Mouse (Mus musculus) layer of hippocampus, postnatal 14 days (tissue): Measurements from ENCODE around the gene Wsb2. TPM values are rescaled to one million over a fixed set of nuclear protein-coding genes. Genes with fewer than 3 reads are reported as not detected.
"Not testable (repeated sequence)": the region's sequence is repeated elsewhere in the genome, so short reads cannot be mapped to it uniquely, and the experiment has no call there.

Source experiments
- DNase-seq, 2 experiments: peaks; one replicate each; pipeline ENCODE4 v3.0.0; 2021 to 2022; ENCODE audit warnings: low spot score in 2 of 2, mixed read lengths in 1 of 2
- total RNA-seq, 2 experiments: library from RNA; stranded (reverse); gene quantifications; 2 replicates each; pipeline ENCODE4 v1.2.3; 2021

Gene Wsb2
- total RNA-seq, 2 experiments from 2014 or later, result 376 to 378 TPM

DNA sequence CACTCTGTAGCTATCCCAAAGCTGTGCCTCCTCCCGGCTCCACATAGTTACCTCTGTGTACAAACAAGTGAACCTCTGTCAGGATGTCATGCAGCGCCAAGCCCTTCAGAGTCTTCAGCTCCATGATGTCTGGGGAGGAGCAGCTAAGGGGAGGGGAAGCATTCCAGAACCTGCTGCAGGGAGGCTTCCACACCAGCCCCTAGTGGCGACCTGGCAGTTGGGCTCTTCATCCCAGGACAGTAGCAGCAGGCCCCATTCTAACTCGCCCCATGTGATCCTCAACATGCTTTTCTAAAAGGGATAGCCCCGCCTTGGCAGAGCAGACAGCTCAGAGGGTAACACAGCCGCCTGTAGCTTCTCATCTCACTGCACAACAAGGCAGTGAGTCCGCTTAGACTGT, 24.7 kb downstream of the Wsb2 start:
- no peak for DNase-seq

DNA sequence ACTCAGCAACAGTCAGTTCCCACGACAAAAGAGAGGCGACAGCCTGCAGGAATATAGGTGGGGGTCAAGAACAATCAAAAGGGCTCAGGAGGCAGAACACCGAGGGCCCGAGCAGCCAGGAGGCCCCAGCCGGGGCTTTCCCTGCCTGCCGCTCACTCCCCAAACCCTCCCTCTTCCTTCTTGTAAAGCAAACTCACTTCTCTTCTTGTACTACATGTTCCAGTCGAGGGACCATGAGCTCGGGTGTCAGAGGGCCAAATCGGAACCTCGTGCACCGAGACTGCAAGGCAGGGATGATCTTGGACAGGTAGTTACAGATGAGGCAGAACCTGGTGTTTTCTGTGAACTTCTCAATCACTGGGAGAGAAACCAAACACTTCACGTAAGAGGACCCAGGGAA, 26.1 kb downstream of the Wsb2 start:
- no peak for DNase-seq

DNA sequence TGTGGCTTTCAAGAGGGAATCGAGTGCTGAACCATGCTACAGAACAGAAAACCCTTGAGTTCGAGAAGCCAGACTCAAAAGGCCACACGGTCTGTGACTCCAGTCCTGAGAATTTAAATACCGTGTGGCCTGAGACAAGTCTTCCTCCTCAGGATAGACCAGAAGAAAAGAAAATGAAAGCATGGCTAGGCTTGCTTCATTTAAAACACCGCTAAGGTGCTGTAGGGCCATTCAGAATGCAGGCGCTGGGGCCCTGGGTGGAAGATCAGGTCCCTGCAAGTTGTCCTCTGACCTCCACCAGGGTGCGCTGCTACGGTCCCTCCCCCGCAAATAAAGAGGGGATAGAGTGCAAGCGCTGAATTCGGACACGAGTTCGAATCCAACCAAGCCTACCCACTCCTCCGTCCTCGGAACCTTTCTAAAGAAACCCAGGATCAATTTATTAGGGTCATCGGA, 31.2 kb downstream of the Wsb2 start:
- DNase-seq, result no peak

DNA sequence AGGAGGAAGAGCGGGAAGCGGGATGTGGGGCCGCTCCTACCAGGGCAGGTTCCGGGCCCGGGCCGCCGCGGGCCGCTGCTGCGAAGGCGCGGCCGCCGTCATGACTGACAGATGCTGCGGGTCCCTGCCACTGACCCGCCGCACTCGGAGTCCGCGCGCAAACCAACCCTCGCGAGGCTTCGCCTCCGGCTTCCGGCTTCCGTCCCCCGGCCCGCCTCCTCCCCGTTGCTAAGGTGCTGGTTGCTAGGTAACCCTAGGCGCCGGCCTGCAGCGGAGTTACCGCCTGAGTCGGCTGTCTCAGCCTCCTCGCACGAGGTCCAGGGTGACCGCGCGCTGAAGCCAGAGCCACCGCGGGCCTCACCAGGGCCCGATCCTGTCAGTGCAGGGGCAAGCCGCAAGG, 31.8 kb downstream of the Wsb2 start, which contains the start of gene Rfc5:
Rfc5 (minus strand) TSS at position 171 of the 400 bp plus-strand sequence.
- DNase-seq, result peak; percentile 91 to 94

DNA sequence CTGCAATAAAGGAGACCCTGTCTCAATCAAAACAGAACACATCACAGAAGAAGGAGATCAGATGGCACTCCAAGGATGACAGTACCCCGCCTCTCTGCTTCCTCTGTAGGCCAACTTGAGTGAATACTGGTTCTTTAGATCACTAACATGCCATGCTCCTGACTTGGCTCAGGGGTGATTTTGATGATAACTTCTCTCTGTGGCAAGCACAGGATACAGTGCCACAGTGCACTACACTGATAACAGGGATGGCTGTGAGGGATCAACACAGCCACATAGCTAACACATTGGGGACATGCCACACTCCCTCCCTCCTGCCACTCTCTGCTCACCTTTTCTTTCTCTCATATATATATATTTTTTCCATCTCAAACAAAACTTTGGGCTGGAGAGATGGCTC, 33.8 kb downstream of the Wsb2 start:
- DNase-seq, result no peak

DNA sequence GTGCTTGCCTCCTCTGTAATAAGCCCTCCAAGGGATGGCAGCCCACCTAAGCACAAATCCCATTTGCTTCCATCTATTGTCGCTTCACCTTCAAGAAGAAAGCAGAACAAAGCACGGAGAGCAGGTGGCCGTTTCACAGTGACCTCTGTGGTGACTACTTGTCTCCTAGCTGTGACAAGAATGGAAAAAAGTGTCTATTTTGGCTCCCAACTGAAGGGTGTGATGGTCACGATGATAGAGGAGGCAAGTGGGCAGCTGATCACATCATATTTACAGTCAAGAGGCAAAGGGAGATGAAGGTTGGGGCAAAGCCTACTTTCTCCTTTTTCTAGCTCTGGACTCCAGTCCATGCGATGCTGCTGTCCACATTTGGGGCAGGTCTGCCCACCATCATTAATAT, 38.7 kb downstream of the Wsb2 start:
- DNase-seq, result no peak

DNA sequence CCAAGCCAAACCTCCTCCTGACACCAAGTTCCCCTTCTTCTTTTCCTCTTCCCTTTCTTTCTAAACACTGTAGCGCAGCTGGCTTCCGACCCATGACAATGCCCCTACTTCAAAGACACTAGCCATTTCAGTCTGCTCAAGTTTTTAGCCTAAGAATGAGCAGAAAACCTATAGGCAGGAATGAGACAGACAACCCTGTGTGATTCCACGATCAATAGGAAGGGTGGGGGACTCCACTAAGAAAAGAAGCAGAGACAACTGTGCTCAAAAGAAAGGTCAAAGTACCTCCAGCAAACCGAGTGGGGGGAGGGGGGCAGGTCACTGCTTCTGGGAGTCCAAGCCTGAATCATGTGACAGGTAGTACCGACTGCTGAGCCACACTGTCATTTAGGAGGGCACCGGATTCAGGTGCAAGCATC, 39.5 kb downstream of the Wsb2 start:
- no peak for DNase-seq

DNA sequence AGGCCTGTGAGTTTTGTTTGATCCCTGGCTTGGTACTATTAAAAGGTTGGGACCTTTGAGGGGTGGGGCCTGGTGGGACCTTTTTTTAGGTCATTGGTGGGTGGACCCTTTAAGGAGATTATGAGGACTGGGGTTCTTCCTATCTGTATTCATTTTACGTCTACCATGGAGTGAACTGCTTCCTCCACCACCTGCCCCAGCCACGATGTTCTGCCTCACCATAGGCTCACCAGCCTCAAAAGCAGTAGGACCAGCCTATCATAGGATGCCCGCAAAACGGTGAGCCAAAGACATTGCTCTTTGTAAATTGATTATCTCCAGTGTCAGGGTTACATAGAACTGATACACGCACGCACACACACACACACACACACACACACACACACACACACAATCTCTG, 40.3 kb downstream of the Wsb2 start:
- DNase-seq, result no peak

DNA sequence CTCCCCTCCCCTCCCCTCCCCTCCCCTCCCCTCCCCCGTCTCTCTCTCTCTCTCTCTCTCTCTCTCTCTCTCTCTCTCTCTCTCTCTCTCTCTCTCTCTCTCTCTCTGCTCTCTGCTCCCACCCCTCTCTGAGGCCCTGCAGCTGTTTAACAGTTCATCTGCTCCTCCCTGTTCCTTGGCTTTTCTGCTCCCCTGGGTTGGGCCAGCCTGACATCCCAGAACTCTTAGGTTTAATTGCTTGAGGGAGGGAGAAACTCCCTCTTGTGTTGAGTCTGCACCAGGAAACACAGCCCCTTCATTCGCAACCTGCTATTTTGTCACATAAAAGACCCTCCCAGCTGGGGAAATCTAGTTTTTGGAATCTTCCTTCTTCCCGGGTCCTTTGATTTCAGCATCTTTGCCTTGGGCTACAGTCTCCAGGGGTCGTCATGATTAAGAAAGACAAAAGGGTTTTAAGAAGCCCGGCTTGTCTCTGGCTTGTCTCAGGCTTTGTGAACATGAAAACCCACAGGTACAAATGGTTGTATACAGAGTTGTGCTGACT, 41.0 kb downstream of the Wsb2 start:
- no peak for DNase-seq

DNA sequence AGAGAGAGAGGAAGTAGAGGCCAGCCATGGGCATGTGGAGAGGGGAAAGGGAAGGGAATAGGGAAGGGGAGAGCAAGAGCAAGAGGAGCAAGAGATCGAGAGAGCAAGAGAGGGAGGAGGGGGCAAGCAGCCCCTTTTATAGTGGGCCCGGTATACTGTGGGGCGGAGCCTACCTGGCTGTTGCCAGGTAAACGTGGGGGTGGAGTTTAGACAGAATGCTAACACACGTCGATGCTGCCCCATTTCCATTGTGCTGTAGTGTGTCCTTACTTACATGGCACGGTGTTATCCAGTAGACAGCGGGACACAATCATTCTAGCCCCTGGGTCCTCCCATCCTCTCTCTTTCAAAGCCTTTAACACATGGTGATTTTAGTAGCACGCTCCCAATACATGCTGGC, 42.2 kb downstream of the Wsb2 start:
- DNase-seq, result no peak

DNA sequence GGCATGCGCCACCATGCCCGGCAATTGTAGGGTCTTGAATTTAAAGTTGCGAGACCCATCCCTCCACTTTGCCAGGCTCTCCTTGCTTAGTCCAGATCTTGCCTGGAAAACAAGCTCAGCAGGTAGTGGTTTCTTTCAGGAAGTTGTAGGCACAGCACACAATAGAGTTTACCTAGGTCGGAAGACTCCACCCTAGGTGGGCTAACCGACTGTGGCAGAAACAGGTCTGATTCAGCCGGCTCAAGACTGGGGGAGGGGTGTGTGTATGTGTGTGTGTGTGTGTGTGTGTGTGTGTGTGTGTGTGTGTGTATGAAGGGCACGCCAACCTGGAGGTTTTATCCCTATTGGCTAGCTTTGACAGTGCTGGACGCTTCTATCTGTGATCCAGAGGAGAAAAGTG, 46.5 kb downstream of the Wsb2 start:
- DNase-seq, result no peak

DNA sequence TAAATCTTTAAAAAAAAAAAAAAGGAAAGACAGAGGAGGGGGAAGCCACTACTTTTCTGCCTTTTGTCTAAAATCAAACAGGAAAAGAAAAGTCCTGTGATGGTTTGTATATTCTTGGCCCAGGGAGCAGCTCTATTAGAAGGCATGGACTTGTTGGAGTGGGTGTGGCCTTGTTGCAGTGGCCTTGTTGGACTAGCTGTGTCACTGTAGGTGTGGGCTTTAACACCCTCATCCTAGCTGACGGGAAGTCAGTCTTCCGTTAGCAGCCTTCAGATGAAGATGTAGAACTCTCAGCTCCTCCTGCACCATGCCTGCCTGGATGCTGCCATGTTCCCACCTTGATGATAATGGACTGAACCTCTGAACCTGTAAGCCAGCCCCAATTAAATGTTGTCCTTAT, 47.6 kb downstream of the Wsb2 start:
- DNase-seq, result not testable (repeated sequence)

DNA sequence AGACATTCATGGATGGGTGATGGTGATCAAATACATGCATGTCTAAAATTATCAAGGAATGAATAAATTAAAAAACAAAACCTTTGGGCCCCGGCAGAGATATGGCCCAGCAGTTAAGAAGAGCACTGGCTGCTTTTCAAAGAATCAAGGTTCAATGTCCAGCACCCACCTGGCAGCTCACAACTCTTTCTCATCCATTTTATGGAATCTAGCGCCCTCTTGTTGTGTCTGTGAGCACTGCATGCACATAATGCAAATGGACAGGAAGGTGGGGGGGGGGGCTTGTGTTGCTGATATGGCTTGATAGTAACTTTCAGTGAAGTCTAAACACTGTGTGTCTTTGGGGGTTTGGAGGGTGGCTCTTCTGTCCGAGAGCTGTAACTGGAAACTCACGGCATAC, 51.1 kb downstream of the Wsb2 start:
- DNase-seq, result peak in 1 of 2 experiments; percentile 24

DNA sequence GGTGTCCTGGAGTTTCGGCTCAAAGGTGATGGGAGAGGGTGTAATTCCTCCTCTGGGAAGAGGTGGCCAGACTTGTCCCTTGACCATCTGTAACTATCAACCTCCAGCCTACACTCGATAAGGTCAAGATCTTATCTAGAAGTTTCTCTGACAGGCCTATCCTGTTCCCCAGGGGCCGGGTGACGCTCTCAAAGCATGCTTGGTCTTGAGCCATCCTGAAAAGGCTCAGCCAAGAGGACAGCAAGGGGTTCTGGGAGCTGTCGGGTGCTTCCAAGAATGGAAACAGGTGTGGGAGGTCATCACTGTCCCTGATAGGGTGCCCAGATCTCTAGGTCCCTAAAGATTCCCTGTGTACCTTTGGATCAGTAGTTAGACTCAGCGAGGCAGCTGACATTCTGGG, 52.3 kb downstream of the Wsb2 start:
- DNase-seq, result no peak

DNA sequence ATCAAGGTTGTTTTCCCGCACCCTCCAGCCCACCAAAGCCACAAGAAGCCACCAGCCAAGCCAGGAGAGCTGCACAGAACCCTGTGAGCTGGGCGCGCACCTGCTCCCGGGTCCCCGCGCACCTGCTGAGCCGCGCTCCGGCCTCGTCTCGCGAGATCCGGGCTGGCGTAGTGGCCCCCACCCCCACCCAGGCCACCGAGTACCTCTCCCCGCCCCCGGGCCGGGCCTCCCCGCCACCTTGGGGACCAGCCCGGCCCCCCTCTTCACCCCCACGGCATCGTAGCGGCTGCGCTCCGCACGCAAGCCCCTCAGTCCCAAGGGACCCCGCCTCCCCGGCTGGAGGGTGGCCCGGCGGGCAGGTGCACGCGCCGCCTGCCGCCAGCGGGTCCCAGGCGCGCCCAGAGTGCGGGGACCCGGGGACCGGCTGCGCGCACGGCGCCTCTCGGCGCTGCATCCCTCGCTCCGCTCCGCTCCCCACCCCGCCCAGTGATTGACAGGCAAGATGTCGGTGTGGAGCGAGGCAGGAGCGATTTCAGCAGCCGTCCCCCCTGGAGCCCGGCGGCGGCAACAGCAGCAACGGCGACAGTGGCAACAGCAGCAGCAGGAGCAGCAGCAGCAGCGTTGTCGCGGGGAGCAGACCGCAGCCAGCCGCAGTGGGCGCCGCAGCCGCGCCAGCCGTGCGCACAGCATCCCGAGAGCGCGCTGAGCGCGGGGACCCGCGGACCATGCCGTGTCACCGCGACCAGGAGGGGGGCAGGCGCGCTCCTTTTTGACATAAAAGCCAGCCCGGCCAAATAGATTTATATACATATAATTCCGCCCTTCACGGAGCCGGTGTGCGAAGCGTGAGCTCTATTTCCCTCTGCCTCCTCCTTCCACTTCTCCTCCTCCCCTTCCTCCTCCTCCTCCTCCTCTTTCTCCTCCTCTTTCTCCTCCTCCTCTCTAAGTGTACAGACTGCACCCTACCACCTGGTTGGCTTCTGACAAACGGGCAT, 56.7 kb downstream of the Wsb2 start, which contains the start of gene Ksr2:
Ksr2 (plus strand) TSS at position 494 of the 995 bp plus-strand sequence.
- DNase-seq, result peak; percentile 67 to 79

DNA sequence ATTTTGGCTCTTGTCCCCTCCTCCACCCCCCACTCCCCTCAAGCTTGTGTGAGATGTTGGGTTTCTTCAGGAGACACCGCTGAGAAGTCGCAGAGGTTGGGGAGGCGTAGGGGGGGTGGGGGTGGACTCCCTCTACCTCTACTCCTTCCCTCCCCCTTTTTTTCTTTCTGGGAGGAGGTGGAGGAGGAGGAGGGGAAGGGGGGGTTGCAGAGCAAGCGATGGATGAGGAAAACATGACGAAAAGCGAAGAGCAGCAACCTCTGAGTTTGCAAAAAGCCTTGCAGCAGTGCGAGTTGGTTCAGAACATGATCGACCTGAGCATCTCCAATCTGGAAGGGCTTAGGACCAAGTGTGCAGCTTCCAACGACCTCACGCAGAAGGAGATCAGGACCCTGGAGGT, 57.5 kb downstream of the Wsb2 start:
- peak in 1 of 2 experiments; percentile 17 for DNase-seq

DNA sequence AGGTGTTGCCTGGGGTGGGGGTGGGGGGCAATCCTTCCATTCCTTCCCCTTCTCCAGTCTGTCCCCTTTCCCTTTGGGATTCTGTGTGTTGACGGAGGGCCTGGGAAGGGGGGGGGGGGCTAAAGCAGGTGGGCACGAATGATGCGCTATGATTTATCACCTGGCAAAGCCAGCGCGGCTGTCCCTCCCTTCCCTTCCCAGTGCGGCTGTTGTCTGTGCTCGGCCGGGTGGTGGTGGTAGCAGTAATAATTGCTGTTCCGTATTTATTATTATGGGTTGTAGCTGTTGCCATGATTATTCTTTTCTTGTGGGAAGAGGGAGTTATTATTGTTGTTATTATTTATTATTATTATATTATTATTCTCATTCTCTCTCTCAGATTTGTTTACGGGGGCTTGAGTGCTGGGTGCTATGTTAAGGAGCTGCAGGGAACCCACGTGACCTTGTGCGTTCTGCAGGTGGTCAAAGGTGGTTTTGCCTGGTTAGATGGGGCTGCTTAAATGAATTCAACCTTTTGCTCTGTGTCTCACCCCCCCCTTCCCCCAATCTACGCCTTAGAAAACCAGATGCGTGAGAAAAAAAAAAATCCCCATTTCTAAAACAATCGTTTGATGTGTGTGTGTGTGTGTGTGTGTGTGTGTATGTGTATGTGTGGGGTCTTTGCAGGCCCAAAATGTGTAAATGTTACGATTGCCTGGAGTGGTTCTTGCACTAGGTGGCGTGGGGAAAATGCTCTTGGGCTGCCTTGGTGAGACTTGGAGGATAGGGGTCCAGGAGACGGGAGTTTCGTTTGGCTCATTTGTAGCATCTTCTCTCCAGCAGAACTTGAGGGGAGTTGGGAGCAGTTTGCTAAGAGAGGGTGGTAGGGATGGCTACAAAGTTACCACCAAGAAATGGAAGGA, 58.2 kb downstream of the Wsb2 start:
- peak; percentile 13 to 35 for DNase-seq

DNA sequence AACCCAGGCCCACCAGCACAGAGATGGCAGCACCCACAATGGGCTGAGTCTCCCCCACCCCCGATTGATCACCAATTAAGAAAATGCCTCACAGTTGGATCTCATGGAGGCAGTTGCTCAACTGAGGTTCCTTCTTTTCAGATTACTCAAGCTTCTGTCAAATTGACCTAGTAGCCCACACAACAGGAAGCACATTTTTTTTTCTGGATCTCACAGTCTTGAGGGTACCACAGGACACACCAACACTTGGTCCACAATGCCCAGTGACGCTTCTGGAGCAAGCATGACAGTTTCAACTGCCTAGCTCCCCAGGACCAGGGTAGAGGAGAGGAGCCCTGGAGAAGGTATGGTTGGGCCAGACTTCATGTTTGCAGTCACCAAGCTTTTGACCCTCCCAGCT, 60.3 kb downstream of the Wsb2 start:
- DNase-seq, result no peak
